Mouse (Mus musculus) liver, embryonic 13.5 days (tissue): Measurements from ENCODE around the gene Ano10. TPM values are rescaled to one million over a fixed set of nuclear protein-coding genes. Genes with fewer than 3 reads are reported as not detected.
"Not testable (repeated sequence)": the region's sequence is repeated elsewhere in the genome, so short reads cannot be mapped to it uniquely, and the experiment has no call there.

ENCODE experiments used
- ATAC-seq: fragments of 200-750 bp; cut with Nextera tagmentation; 2 replicates; pipeline ENCODE4 v1.8.0; 2017; ENCODE audit warnings: low read depth, mild to moderate bottlenecking, moderate number of reproducible peaks, moderate library complexity
- DNase-seq: peaks from one replicate; pipeline ENCODE4 v3.0.0; 2022
- H3K27ac ChIP-seq: fragments of 300-500 bp; sonication (generic); 2 replicates; pipeline ENCODE4 v1.5.1; 2015; ENCODE audit warnings: moderate library complexity, mild to moderate bottlenecking, inconsistent platforms
- H3K27me3 ChIP-seq: fragments of 300-500 bp; sonication (generic); 2 replicates; pipeline ENCODE4 v1.6.1; 2015; ENCODE audit warnings: mild to moderate bottlenecking, inconsistent platforms
- H3K36me3 ChIP-seq: fragments of 300-500 bp; sonication (generic); 2 replicates; pipeline ENCODE4 v1.6.1; 2015; ENCODE audit warnings: mild to moderate bottlenecking, inconsistent platforms
- H3K4me1 ChIP-seq: fragments of 300-500 bp; sonication (generic); replicated peaks from 2 replicates; pipeline ENCODE4 v1.6.1; 2015; ENCODE audit warnings: inconsistent platforms
- H3K4me2 ChIP-seq: fragments of 300-500 bp; sonication (generic); 2 replicates; pipeline ENCODE4 v1.6.1; 2015; ENCODE audit warnings: inconsistent platforms, mild to moderate bottlenecking, moderate library complexity
- H3K4me3 ChIP-seq: fragments of 300-500 bp; sonication (generic); replicated peaks from 2 replicates; pipeline ENCODE4 v1.5.1; 2015; ENCODE audit warnings: mild to moderate bottlenecking, inconsistent platforms
- H3K9ac ChIP-seq: fragments of 300-500 bp; sonication (generic); 2 replicates; pipeline ENCODE4 v1.6.1; 2015; ENCODE audit warnings: mild to moderate bottlenecking, inconsistent platforms
- H3K9me3 ChIP-seq: fragments of 300-500 bp; sonication (generic); replicated peaks from 2 replicates; pipeline ENCODE4 v1.6.1; 2016; ENCODE audit warnings: inconsistent platforms
- whole genome bisulfite sequencing: fragments of 180-500 bp; shearing (Covaris S2); methylation state at CpG from one replicate; pipeline ENCODE4 v1.1.7; 2015; ENCODE audit not compliant: insufficient replicate concordance; 5-methylcytosine and 5-hydroxymethylcytosine counted together
- polyA plus RNA-seq: library from polyadenylated mRNA; unstranded; fragments of >200 nt; fragmentation: Nextera tagmentation; extraction: Ambion mirVana; gene quantifications from 2 replicates; pipeline ENCODE4 v1.2.1, GENCODE M21; 2015

Ano10 gene
- polyA plus RNA-seq, 1 experiment from 2014 or later = 10.8 TPM

DNA sequence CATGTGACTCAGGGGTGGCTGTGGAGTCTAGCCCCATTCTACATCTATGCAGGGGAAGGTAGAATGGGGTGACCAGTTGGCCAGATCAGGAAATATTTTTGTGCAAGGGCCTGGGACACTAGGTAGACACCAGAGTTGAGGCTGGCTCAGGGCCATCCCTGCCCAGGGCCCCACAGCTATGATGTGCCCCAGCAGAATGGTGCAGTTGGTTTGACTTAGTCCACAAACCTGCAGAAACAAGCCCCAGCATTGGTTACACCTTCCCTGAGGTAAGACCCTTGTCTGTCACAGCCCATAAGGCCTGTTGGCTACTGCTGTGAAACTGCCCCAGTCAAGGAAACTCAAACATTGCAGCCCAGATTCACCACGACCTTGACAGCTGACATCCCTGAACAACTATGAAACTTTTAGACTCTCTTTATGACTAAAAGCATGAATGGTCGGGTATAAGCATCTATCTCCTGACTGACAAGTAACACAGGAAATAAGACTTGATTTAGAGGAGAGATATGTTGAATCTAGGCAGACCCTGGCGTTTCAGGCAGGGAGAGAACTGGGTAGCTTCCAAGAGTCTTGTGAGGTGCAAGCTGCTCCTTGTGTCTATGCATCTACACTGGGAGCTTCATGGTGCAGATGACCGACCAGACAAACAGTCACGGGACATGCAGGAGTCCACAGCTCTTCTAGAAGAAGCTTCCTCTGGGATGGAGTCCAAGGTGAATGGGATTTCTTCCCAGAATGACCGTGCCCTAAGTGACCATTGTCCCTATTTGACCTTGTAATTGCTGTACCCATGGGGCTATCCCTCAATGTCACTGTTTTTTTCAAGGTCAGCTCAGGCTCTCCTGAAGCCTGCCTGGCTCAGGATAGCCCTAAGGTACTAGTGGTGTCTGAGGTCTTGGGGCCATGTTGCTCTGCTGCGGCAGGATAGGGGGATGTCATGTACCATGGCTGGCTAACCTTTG lies 116.7 kb downstream of the Ano10 start:
- Histone ChIP-seq H3K4me1 (0 out of 2 replicates have a peak, but pooled peaks cover 5% of the 10 kb centered on the region), H3K4me2 (no peak overlapping the region), H3K27ac (no peak overlapping the region), H3K9me3 (no peaks in the 10 kb centered on the region), H3K9ac (no peak overlapping the region), H3K27me3 (no peaks in the 10 kb centered on the region), H3K36me3 (no peaks in the 10 kb centered on the region), H3K4me3 (no peak overlapping the region)
- no peak for ATAC-seq
- WGBS = 46% methylated on average over 7 of the region's 7 CpGs
- DNase-seq = no peak

DNA sequence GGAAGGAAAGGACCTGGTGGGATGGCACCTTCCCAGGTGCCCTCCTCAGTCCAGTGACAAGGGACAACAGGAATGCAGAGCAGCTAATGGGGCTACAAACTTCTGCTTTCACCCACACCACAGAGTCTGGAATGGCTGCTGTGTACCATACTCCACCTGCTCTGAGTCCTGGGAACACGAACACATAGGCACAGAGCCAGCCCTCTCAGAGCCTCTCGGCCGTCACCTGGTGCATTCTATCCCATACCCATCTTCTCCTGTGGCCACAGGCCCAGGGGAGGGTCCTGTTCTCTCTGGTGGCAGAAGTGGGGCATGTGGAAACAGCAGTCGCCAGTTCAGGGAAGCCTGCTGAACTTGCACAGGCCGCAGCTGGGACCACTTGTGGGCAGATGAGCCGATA lies 119.5 kb downstream of the Ano10 start:
- H3K27ac ChIP-seq = no peak overlapping the region
- ATAC-seq = no peak
- no peaks in the 10 kb centered on the region for H3K9me3 ChIP-seq
- no peak overlapping the region for H3K4me2 ChIP-seq
- no peaks in the 10 kb centered on the region for H3K27me3 ChIP-seq
- H3K4me3 ChIP-seq = no peak overlapping the region
- H3K4me1 ChIP-seq = 0 out of 2 replicates have a peak, but pooled peaks cover 5% of the 10 kb centered on the region
- DNase-seq = no peak
- WGBS = 64% methylated on average over 6 of the region's 6 CpGs
- no peak overlapping the region for H3K9ac ChIP-seq
- no peaks in the 10 kb centered on the region for H3K36me3 ChIP-seq

DNA sequence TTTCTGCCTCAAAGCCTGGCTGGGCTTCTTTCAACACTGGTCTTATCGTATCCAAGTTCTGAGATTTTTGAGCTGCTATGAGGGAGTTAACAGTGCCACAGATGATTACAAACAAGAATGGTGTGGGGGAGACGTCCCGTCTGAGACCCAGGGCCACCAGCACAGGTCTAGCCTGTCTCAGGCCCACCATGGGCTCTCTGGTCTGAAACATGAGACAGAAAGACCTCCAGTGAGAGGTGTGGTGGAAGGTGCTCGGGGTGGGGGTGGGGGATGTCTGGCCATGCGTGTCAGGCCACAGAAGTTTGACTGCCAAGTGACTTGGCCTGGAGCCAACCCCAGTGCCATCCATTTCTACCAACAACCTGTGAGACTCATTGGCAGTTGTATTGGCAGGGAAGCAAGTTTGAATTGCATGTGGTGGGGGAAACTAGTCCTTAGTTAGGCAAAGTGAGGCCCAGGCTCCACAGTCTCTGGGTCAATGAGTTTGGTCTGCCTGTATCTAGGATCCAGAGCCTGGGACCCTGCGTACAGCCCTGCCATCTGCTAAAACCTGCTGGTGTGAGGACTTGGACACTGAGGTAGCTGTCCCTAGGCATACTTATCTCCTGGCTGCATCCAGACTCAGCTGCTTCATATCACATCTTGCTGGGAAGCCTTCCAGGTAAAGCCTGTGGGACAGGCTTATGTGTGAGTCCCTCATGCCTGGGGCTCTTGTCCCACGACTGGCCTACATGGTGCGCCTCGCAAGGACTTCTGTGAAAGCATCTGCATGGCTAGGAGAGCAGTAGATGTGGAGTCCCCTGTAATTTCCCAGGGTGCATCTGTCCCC lies 120.6 kb downstream of the Ano10 start:
- H3K36me3 ChIP-seq = no peaks in the 10 kb centered on the region
- ATAC-seq = no peak
- no peaks in the 10 kb centered on the region for H3K9me3 ChIP-seq
- no peaks in the 10 kb centered on the region for H3K27me3 ChIP-seq
- 79% methylated on average over 9 of the region's 9 CpGs for WGBS
- H3K9ac ChIP-seq = no peak overlapping the region
- H3K4me2 ChIP-seq = no peak overlapping the region
- no peak overlapping the region for H3K27ac ChIP-seq
- no peak overlapping the region for H3K4me3 ChIP-seq
- DNase-seq = no peak
- 0 out of 2 replicates have a peak, but pooled peaks cover 2% of the 10 kb centered on the region for H3K4me1 ChIP-seq

DNA sequence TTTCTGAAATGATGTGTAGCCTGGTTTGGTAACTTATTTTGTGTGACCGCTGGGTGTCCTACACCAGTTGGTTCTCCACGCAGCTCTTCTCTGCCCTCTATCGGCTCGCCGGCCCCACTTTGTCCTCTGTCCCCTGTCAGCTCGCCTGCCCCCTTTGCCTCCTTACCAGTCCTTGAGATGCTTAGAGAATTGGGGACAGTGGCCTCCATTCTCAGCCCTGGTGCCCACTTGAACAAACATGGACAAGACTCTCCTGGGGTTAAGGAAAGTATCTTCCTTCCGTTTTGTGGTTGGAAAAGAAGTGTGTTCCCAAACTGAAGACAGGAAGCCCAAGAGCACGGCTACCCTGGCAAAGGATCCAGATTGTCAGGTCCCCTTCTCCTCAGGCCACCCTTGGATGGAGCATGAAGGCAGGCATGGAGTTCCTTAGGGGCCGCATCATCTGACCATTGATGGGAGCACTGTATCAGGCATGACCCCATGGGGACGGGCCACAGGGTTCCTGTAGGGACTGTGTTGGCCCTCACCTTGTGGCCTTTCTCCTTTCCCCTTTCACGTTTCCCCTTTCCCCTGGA lies 121.5 kb downstream of the Ano10 start:
- DNase-seq = no peak
- no peaks in the 10 kb centered on the region for H3K9me3 ChIP-seq
- no peak overlapping the region for H3K27ac ChIP-seq
- no peaks in the 10 kb centered on the region for H3K27me3 ChIP-seq
- no peak overlapping the region for H3K4me2 ChIP-seq
- H3K4me3 ChIP-seq = no peak overlapping the region
- WGBS = 68% methylated on average over 11 of the region's 11 CpGs
- H3K9ac ChIP-seq = no peak overlapping the region
- no peak for ATAC-seq
- no peaks in the 10 kb centered on the region for H3K4me1 ChIP-seq
- peaks cover 5% of the 10 kb centered on the region; the same call in 1 of the 2 replicates for H3K36me3 ChIP-seq

DNA sequence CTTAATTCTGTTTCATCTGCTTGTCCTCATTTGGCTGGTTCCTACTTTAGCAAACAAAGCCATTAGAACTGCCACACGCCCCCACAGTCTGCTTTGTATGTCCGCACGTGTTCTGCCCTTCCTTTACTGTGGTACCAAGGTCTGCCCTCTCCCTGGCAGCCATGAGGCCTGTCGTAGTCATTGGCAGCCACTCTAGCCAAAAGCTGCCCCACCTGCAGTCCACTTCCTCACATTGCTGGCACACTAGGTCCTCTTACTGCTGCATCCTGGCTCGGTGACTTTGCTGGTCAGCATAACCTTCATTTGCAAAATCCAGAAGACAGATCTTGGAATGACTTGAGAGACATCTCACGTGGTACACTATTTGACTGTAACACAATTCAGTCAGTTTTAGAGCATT lies 124.3 kb downstream of the Ano10 start:
- no peaks in the 10 kb centered on the region for H3K27me3 ChIP-seq
- no peak overlapping the region for H3K9ac ChIP-seq
- DNase-seq = no peak
- H3K4me1 ChIP-seq = no peaks in the 10 kb centered on the region
- 72% methylated on average over 6 of the region's 6 CpGs for WGBS
- no peak overlapping the region for H3K4me2 ChIP-seq
- H3K36me3 ChIP-seq = peaks cover 30% of the 10 kb centered on the region
- H3K9me3 ChIP-seq = no peaks in the 10 kb centered on the region
- no peak for ATAC-seq
- no peak overlapping the region for H3K27ac ChIP-seq
- H3K4me3 ChIP-seq = no peak overlapping the region

DNA sequence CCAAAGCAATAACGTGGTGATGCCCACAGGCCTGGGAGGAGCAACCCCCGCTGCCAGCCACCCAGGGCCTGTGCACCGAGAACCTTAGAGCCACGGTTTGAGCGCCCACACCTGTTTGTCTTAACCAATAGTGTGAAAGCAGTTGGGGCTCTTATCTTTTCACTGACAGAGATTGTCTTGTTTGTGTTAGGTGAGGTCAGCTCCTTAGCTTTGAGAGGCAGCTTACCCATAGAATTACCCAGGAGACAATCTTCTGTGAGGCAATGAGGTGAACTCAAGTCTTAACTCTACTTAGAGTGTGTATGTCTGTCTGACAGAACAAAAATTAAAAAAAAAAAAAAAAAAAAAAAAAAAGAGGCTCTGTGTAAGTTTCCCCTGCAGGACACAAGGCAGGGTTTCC lies 126.5 kb downstream of the Ano10 start:
- H3K27me3 ChIP-seq, H3K27ac ChIP-seq, DNase-seq, H3K9me3 ChIP-seq, H3K4me1 ChIP-seq, ATAC-seq, H3K9ac ChIP-seq, H3K4me2 ChIP-seq, H3K4me3 ChIP-seq: not testable (repeated sequence)
- 76% methylated on average over 5 of the region's 5 CpGs for WGBS
- H3K36me3 ChIP-seq = peaks cover 42% of the 10 kb centered on the region

DNA sequence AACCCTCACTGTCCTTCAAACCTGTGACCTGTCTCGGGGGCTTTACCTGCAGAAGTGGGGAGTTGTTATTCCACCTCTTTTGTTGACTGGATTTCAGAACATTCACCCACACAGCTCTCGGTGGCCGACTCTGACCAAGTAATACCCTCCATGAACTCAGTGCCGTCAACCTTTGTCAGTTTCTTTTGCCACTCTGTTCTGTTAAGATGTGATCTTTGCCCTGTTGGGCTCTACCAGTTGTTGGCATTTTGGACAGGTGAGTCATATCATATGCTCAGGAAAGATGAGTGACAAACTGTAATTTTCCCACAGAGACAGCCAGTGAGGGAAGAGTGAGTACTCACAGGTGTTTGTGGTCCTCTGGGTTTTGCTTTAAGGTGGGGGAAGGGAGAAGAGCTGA lies 129.7 kb downstream of the Ano10 start:
- no peak overlapping the region for H3K4me3 ChIP-seq
- peaks cover 55% of the 10 kb centered on the region for H3K36me3 ChIP-seq
- no peaks in the 10 kb centered on the region for H3K9me3 ChIP-seq
- no peak overlapping the region for H3K9ac ChIP-seq
- no peaks in the 10 kb centered on the region for H3K4me1 ChIP-seq
- no peak overlapping the region for H3K27ac ChIP-seq
- H3K4me2 ChIP-seq = no peak overlapping the region
- H3K27me3 ChIP-seq = no peaks in the 10 kb centered on the region
- DNase-seq (no peak), ATAC-seq (no peak)
- 79% methylated on average over 4 of the region's 4 CpGs for WGBS

DNA sequence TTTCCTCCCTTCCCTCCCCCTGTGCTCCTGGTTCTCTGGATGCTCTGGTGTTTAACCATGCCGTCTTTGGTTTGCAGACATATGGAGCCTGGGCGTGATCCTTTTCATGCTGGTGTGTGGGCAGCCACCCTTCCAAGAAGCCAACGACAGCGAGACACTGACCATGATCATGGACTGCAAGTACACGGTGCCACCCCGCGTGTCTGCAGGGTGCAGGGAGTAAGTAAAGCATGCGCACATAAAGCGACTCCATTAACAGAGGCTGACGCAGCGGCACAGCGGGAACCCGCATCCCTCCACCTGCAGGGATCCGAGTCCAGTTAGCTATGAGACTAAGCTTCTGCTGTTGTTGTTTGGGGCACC lies 137.2 kb downstream of the Ano10 start:
- DNase-seq (no peak), ATAC-seq (no peak)
- peaks cover 44% of the 10 kb centered on the region for H3K36me3 ChIP-seq
- H3K27me3 ChIP-seq = no peaks in the 10 kb centered on the region
- no peak overlapping the region for H3K9ac ChIP-seq
- 89% methylated on average over 14 of the region's 14 CpGs for WGBS
- no peak overlapping the region for H3K4me3 ChIP-seq
- H3K4me2 ChIP-seq = no peak overlapping the region
- H3K4me1 ChIP-seq = 0 out of 2 replicates have a peak, but pooled peaks cover 6% of the 10 kb centered on the region
- H3K27ac ChIP-seq = no peak overlapping the region
- H3K9me3 ChIP-seq = no peaks in the 10 kb centered on the region

DNA sequence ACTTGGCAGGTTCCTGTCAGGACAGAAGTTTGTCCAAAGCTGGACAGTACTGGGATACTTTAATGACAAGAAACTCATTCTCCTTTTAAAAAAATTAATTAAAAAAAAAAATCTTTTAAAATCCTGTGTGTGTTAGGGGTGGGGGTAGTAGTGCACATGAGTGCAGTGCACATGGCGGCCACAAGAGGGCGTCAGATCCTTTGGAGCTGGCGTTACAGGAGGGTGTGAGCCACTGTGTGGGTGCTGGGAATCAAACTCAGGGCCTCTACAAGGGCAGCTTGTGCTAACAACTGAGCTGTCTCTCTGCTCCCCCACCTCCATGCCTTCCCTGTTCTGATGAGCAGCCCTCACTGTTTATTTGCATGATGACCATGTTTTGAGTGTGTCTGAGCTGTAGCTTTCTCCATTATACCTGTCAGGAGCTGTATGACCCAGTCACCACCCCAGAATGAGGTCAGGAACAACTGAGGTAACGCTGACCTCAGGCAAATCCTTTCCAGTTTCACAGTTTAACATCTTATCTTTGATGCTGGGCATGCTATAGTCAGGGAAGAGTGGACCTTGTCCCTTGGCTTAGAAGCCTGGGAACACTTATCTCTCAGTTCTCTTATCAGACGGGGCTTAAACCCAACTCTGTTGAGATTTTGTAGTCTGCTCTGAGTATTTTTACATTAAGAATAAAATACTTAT lies 137.7 kb downstream of the Ano10 start:
- Histone ChIP-seq H3K36me3 (peaks cover 44% of the 10 kb centered on the region), H3K27ac (no peak overlapping the region), H3K4me3 (no peak overlapping the region), H3K9me3 (no peaks in the 10 kb centered on the region), H3K4me1 (0 out of 2 replicates have a peak, but pooled peaks cover 12% of the 10 kb centered on the region), H3K27me3 (no peaks in the 10 kb centered on the region), H3K4me2 (no peak overlapping the region), H3K9ac (no peak overlapping the region)
- DNase-seq (no peak), ATAC-seq (0 out of 2 replicates have a peak, but pooled peaks have one; percentile 36)
- WGBS = 59% methylated on average over 5 of the region's 5 CpGs

DNA sequence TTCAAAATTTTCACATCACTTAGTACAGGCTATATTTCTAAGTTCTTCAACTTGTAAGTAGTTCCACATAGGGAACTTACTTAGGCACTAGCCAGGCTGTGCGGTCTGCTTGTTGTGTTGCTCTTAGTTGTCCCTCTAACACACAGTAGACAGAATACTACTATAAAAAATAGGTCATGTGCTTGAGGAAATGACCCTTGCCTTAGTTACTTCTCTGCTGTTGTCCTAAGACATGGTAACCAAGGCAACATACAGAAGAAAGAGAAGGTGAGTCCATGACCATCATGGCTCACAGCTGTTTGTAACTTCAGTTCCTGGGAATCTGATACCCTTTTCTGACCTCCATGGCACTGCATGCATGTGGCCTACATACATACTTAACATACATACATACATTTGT lies 139.0 kb downstream of the Ano10 start:
- Histone ChIP-seq H3K27me3 (no peaks in the 10 kb centered on the region), H3K9ac (no peak overlapping the region), H3K4me1 (peaks cover 16% of the 10 kb centered on the region), H3K9me3 (no peaks in the 10 kb centered on the region), H3K4me3 (no peak overlapping the region), H3K36me3 (peaks cover 33% of the 10 kb centered on the region), H3K27ac (no peak overlapping the region), H3K4me2 (no peak overlapping the region)
- DNase-seq (no peak), ATAC-seq (no peak)
- WGBS = 80% methylated on average over 1 of the region's 1 CpGs

DNA sequence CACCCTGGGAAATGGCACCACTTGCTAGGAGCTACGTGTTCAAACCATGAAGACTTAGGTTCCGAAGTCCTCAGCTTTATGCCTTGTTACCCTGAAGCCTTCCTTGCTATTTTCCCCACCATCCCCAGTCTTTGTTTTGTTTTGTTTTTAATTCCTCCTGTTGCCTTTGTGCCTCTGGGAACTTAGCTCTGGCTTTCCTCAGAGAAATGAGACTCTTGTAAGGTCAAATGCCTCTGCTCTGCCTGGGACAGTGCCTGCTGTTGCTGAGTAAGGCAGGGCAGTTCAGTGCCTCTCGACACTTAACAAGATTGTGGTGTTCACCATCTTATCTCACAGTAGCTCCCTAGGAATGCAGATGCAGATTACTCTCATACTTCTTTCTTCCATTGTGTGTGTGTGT lies 140.8 kb downstream of the Ano10 start:
- Histone ChIP-seq H3K36me3 (peaks cover 27% of the 10 kb centered on the region), H3K9ac (no peak overlapping the region), H3K27ac (no peak overlapping the region), H3K27me3 (no peaks in the 10 kb centered on the region), H3K4me1 (peaks cover 32% of the 10 kb centered on the region), H3K4me2 (no peak overlapping the region), H3K4me3 (no peak overlapping the region), H3K9me3 (no peaks in the 10 kb centered on the region)
- DNase-seq (no peak), ATAC-seq (no peak)
- WGBS = 72% methylated on average over 3 of the region's 3 CpGs
